Mouse (Mus musculus): ENCODE results near the gene Myo3a.

The Myo3a gene

GRCm38 (mm10) chr2:22620978-22621827 lies 393.9 kb downstream of the Myo3a start:
- no peak for DNase-seq (ENCODE audit: low spot score)

- peak; percentile 38 for DNase-seq (ENCODE audit: low spot score)
Observed at GRCm38 (mm10) chr2:22621828-22622731, 394.8 kb downstream of the Myo3a start, which contains the start of gene Gad2. Gad2 (plus strand) TSS chr2:22622205.

GRCm38 (mm10) chr2:22623111-22624070 lies 396.1 kb downstream of the Myo3a start:
- no peak for DNase-seq (ENCODE audit: low spot score)

- no peak for DNase-seq (ENCODE audit: low spot score)
Observed at GRCm38 (mm10) chr2:22624188-22624975, 397.1 kb downstream of the Myo3a start.

- DNase-seq (ENCODE audit: low spot score), result no peak
Observed at GRCm38 (mm10) chr2:22625096-22625960, 398.0 kb downstream of the Myo3a start.

- DNase-seq (ENCODE audit: low spot score), result no peak
Observed at GRCm38 (mm10) chr2:22627147-22627666, 399.9 kb downstream of the Myo3a start.

- no peak for DNase-seq (ENCODE audit: low spot score)
Observed at GRCm38 (mm10) chr2:22627819-22628432, 400.6 kb downstream of the Myo3a start.

- DNase-seq (ENCODE audit: low spot score), result no peak
Observed at GRCm38 (mm10) chr2:22634766-22635165, 407.5 kb downstream of the Myo3a start.

GRCm38 (mm10) chr2:22646134-22646533 lies 418.8 kb downstream of the Myo3a start:
- DNase-seq (ENCODE audit: low spot score), result no peak

GRCm38 (mm10) chr2:22648394-22648793 lies 421.1 kb downstream of the Myo3a start:
- DNase-seq (ENCODE audit: low spot score), result no peak

GRCm38 (mm10) chr2:22651826-22652225 lies 424.5 kb downstream of the Myo3a start:
- DNase-seq (ENCODE audit: low spot score), result no peak

- no peak for DNase-seq (ENCODE audit: low spot score)
Observed at GRCm38 (mm10) chr2:22663731-22664130, 436.4 kb downstream of the Myo3a start.

Data from yolk sac, embryonic 10.5 days (tissue).